Mouse (Mus musculus) forebrain, postnatal 0 days (tissue): Measurements from ENCODE around the gene Psd. TPM values are rescaled to one million over a fixed set of nuclear protein-coding genes. Genes with fewer than 3 reads are reported as not detected.

ENCODE experiments used
- ATAC-seq: fragments of 200-750 bp; cut with Nextera tagmentation; 2 replicates; pipeline ENCODE4 v1.8.0; 2017; ENCODE audit warnings: mild to moderate bottlenecking, moderate library complexity
- DNase-seq: peaks from one replicate; pipeline ENCODE4 v3.0.0-alpha.2; 2015
- H3K27ac ChIP-seq: fragments of 300-500 bp; sonication (generic); 2 replicates; pipeline ENCODE4 v1.5.1; 2014; ENCODE audit warnings: low read depth, mild to moderate bottlenecking, antibody characterized with exemption, low read length, moderate library complexity, mixed read lengths
- H3K27me3 ChIP-seq: fragments of 300-500 bp; sonication (generic); 2 replicates; pipeline ENCODE4 v1.6.1; 2014; ENCODE audit warnings: mild to moderate bottlenecking, low read length, mixed read lengths; ENCODE audit not compliant: insufficient read depth
- H3K36me3 ChIP-seq: fragments of 300-500 bp; sonication (generic); 2 replicates; pipeline ENCODE4 v1.6.1; 2014; ENCODE audit warnings: mild to moderate bottlenecking, moderate library complexity; ENCODE audit not compliant: insufficient read depth
- H3K4me1 ChIP-seq: fragments of 300-500 bp; sonication (generic); 2 replicates; pipeline ENCODE4 v1.6.1; 2014; ENCODE audit warnings: antibody characterized with exemption; ENCODE audit not compliant: insufficient read depth
- H3K4me2 ChIP-seq: fragments of 300-500 bp; sonication (generic); 2 replicates; pipeline ENCODE4 v1.6.1; 2014; ENCODE audit warnings: low read depth, mild to moderate bottlenecking, moderate library complexity
- H3K4me3 ChIP-seq: fragments of 300-500 bp; sonication (generic); 2 replicates; pipeline ENCODE4 v1.5.1; 2014; ENCODE audit warnings: low read depth, low read length, mixed read lengths
- H3K9ac ChIP-seq: fragments of 300-500 bp; sonication (generic); 2 replicates; pipeline ENCODE4 v1.6.1; 2014; ENCODE audit warnings: mild to moderate bottlenecking
- H3K9me3 ChIP-seq: fragments of 300-500 bp; sonication (generic); 2 replicates; pipeline ENCODE4 v1.6.1; 2016; ENCODE audit warnings: low read length
- CTCF ChIP-seq: sonication (generic); IDR thresholded peaks from 2 replicates; pipeline ENCODE4 v1.5.1; 2016; ENCODE audit warnings: antibody characterized with exemption, control low read depth, low read depth
- WGBS: fragments of 180-500 bp; shearing (Covaris S2); extraction: QIAGEN DNeasy Blood & Tissue Kit; methylation state at CpG from one replicate; pipeline ENCODE4 v1.1.7; 2014; 5-methylcytosine and 5-hydroxymethylcytosine counted together
- polyA plus RNA-seq: library from polyadenylated mRNA; unstranded; fragments of >200 nt; fragmentation: Nextera tagmentation; extraction: Ambion mirVana; gene quantifications from 2 replicates; pipeline ENCODE4 v1.2.1, GENCODE M21; 2015
- total RNA-seq: library from RNA; depleted of rRNA; stranded (reverse); fragments of >200 nt; gene quantifications from 2 replicates; pipeline ENCODE4 v1.2.3, GENCODE M21; 2014

The Psd gene
- total and polyA plus RNA-seq, 2 experiments from 2014 or later, result 178 to 395 TPM

- DNase-seq (no peak), ATAC-seq (no peak)
- H3K27ac ChIP-seq, result no peak overlapping the region
- H3K4me3 ChIP-seq, result peak overlapping the region; percentile 69
- H3K9ac ChIP-seq, result 0 out of 2 replicates have a peak overlapping the region, but pooled peaks have one; percentile 10
- H3K4me1 ChIP-seq, result peaks cover 21% of the 10 kb centered on the region
- no peaks in the 10 kb centered on the region for H3K9me3 ChIP-seq
- H3K36me3 ChIP-seq, result peaks cover 9% of the 10 kb centered on the region; the same call in 1 of the 2 replicates
- WGBS, result 73% methylated on average over 5 of the region's 5 CpGs
- no peak for TF ChIP-seq CTCF
- peak overlapping the region; percentile 95 for H3K4me2 ChIP-seq
- H3K27me3 ChIP-seq, result no peaks in the 10 kb centered on the region
These were observed 2.0 kb downstream of the Psd start for GRCm38 (mm10) chr19:46324918-46325317.

- Histone ChIP-seq H3K9me3 (no peaks in the 10 kb centered on the region), H3K9ac (no peak overlapping the region), H3K27ac (no peak overlapping the region), H3K27me3 (no peaks in the 10 kb centered on the region), H3K4me2 (peak overlapping the region; percentile 95), H3K4me3 (no peak overlapping the region), H3K4me1 (peaks cover 20% of the 10 kb centered on the region), H3K36me3 (peaks cover 9% of the 10 kb centered on the region; the same call in 1 of the 2 replicates)
- TF ChIP-seq CTCF, result no peak
- no peak for DNase-seq
- no peak for ATAC-seq
- 72% methylated on average over 11 of the region's 11 CpGs for WGBS
These were observed 2.6 kb downstream of the Psd start for GRCm38 (mm10) chr19:46324366-46324765.

DNA sequence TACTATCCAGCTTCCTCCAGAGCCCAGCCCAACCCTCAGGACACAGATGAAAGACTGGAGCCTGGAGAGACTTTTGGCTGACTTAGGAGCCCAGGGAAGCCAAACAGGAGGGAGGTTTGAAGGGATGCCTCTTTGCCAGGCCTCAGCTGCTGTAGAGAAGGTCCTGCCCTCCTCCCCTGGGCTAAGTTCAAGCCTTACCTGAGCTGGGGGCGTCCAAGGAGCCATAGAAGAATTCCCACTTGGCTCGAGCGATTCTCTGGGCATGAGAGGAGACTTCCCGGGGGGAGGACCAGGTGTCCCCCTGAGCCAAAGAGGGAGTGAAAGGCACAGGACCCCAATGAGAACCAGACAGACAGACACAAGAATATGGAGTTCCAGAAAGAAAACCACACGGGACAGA, 3.2 kb downstream of the Psd start:
- H3K27ac ChIP-seq, result no peak overlapping the region
- peaks cover 9% of the 10 kb centered on the region; the same call in 1 of the 2 replicates for H3K36me3 ChIP-seq
- no peak overlapping the region for H3K9ac ChIP-seq
- no peak overlapping the region for H3K4me2 ChIP-seq
- DNase-seq (no peak), ATAC-seq (no peak)
- H3K4me3 ChIP-seq, result no peak overlapping the region
- H3K4me1 ChIP-seq, result peaks cover 21% of the 10 kb centered on the region
- TF ChIP-seq CTCF, result no peak
- H3K27me3 ChIP-seq, result no peaks in the 10 kb centered on the region
- H3K9me3 ChIP-seq, result no peaks in the 10 kb centered on the region
- WGBS, result 65% methylated on average over 5 of the region's 5 CpGs

GRCm38 (mm10) chr19:46322996-46323572, 3.9 kb downstream of the Psd start:
- ATAC-seq, result no peak
- no peak for TF ChIP-seq CTCF
- Histone ChIP-seq H3K27me3 (no peaks in the 10 kb centered on the region), H3K4me2 (peak overlapping the region; percentile 35; the same call in 1 of the 2 replicates), H3K4me3 (no peak overlapping the region), H3K9ac (0 out of 2 replicates have a peak overlapping the region, but pooled peaks have one; percentile 25), H3K9me3 (no peaks in the 10 kb centered on the region), H3K36me3 (peaks cover 9% of the 10 kb centered on the region; the same call in 1 of the 2 replicates), H3K27ac (no peak overlapping the region), H3K4me1 (peaks cover 26% of the 10 kb centered on the region)
- no peak for DNase-seq
- 83% methylated on average over 13 of the region's 13 CpGs for WGBS

DNA sequence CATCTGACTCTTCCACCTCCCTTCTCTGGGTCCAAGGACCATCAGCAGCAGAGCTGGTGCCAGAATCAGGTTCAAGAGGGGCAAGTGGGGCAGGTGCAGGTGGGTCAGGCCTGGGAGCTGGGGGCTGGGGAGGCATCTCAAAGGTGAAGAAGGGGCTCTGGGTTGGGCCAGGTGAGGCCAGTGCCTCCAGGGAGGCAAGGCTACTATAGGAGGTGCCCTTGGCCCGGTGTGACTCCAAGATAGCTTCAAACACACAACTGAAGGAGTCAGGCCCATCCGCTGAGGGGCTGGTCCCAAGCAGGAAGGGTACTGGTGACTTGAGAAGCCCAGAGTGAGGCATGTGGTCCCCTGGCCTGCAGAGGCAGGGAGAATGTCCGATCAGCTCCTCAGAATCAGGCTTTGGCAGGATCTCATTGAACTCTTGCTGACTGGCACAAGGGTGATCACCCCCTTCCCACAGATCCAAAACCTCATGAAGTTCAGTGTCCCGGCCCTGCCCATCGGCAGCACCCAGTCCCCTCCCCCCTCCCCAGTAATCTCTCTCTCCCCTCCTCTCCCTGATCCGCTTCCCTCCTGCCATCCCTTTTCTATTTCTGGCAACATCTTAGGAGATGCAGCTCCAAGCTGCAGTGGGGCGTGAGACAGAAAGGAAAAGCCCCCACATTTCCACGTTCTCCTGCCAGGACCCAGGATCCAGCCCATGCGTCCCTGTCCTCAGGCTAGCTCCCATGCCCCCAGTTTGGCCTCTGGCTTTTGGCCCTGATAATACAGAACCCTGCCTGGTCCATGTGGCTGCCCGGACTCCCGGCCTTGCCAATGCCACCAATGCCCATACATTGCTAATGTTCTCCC, 4.6 kb downstream of the Psd start:
- DNase-seq (no peak), ATAC-seq (no peak)
- 50% methylated on average over 11 of the region's 11 CpGs for whole genome bisulfite sequencing
- Histone ChIP-seq H3K4me3 (no peak overlapping the region), H3K4me2 (peak overlapping the region; percentile 35), H3K4me1 (peaks cover 27% of the 10 kb centered on the region), H3K27ac (peak overlapping the region; percentile 66), H3K36me3 (peaks cover 9% of the 10 kb centered on the region; the same call in 1 of the 2 replicates), H3K27me3 (no peaks in the 10 kb centered on the region), H3K9ac (0 out of 2 replicates have a peak overlapping the region, but pooled peaks have one; percentile 33), H3K9me3 (no peaks in the 10 kb centered on the region)
- TF ChIP-seq CTCF, result no peak

GRCm38 (mm10) chr19:46321101-46321943, 5.6 kb downstream of the Psd start:
- Histone ChIP-seq H3K9me3 (no peaks in the 10 kb centered on the region), H3K27ac (peak overlapping the region; percentile 66), H3K36me3 (peaks cover 9% of the 10 kb centered on the region; the same call in 1 of the 2 replicates), H3K4me1 (peaks cover 34% of the 10 kb centered on the region), H3K4me3 (no peak overlapping the region), H3K27me3 (0 out of 2 replicates have a peak, but pooled peaks cover 5% of the 10 kb centered on the region), H3K4me2 (peak overlapping the region; percentile 35), H3K9ac (no peak overlapping the region)
- no peak for TF ChIP-seq CTCF
- DNase-seq (peak; percentile 60), ATAC-seq (peak; percentile 23)
- 14% methylated on average over 6 of the region's 6 CpGs for WGBS
